Mouse (Mus musculus) regulatory T cell (primary cell): ENCODE results near the gene Ptms.

Experiments used
- in situ Hi-C: fragments of 300-600 bp; cut with MboI, MseI; formaldehyde crosslinking; loops from one replicate; pipeline ENCODE4 v1.15.1; 2025; ENCODE audit warnings: high pct_unique_total_duplicates

The Ptms gene

GRCm38 (mm10) chr6:124930231-124930630 lies 10.3 kb upstream of the Ptms start:
- in situ Hi-C loops = loop anchor here (5.0 kb wide), 1 partner anchor 38 kb away; no protein-coding TSS in a partner anchor

- in situ Hi-C loops = no loop called here
Measured at GRCm38 (mm10) chr6:124925941-124926340, 6.0 kb upstream of the Ptms start.

GRCm38 (mm10) chr6:124925173-124925793 lies 5.4 kb upstream of the Ptms start:
- in situ Hi-C loops = no loop called here

- in situ Hi-C loops = no loop called here
Measured at GRCm38 (mm10) chr6:124921539-124921938, 1.6 kb upstream of the Ptms start.

- in situ Hi-C loops = no loop called here
Measured at GRCm38 (mm10) chr6:124920318-124921085, 599 bp upstream of the Ptms start.

- in situ Hi-C loops = loop anchor here (10.0 kb wide), 1 partner anchor 506 kb away; no protein-coding TSS in a partner anchor
Measured at GRCm38 (mm10) chr6:124918890-124919627, 844 bp downstream of the Ptms start.

GRCm38 (mm10) chr6:124918331-124918690 lies 1.6 kb downstream of the Ptms start:
- in situ Hi-C loops = loop anchor here (10.0 kb wide), 1 partner anchor 506 kb away; no protein-coding TSS in a partner anchor

- in situ Hi-C loops = loop anchor here (10.0 kb wide), 1 partner anchor 507 kb away; no protein-coding TSS in a partner anchor
Measured at GRCm38 (mm10) chr6:124917518-124918330, 2.2 kb downstream of the Ptms start.

GRCm38 (mm10) chr6:124916695-124917517 lies 3.0 kb downstream of the Ptms start:
- in situ Hi-C loops = loop anchor here (10.0 kb wide), 1 partner anchor 508 kb away; no protein-coding TSS in a partner anchor

GRCm38 (mm10) chr6:124915942-124916694 lies 3.8 kb downstream of the Ptms start:
- in situ Hi-C loops = loop anchor here (10.0 kb wide), 1 partner anchor 509 kb away; no protein-coding TSS in a partner anchor

GRCm38 (mm10) chr6:124915160-124915941 lies 4.6 kb downstream of the Ptms start:
- in situ Hi-C loops = loop anchor here (10.0 kb wide), 1 partner anchor 509 kb away; no protein-coding TSS in a partner anchor

- in situ Hi-C loops = loop anchor here (10.0 kb wide), 1 partner anchor 510 kb away; no protein-coding TSS in a partner anchor
Measured at GRCm38 (mm10) chr6:124914511-124914910, 5.4 kb downstream of the Ptms start.

- in situ Hi-C loops = loop anchor here (10.0 kb wide), 1 partner anchor 511 kb away; no protein-coding TSS in a partner anchor
Measured at GRCm38 (mm10) chr6:124913721-124914285, 6.1 kb downstream of the Ptms start.

GRCm38 (mm10) chr6:124913214-124913613 lies 6.7 kb downstream of the Ptms start:
- in situ Hi-C loops = loop anchor here (10.0 kb wide), 1 partner anchor 512 kb away; no protein-coding TSS in a partner anchor

- in situ Hi-C loops = loop anchor here (10.0 kb wide), 1 partner anchor 513 kb away; no protein-coding TSS in a partner anchor
Measured at GRCm38 (mm10) chr6:124911533-124912218, 8.2 kb downstream of the Ptms start, which contains the start of gene Lag3. TSS of gene Lag3 (minus strand) at chr6:124911705.

- in situ Hi-C loops = loop anchor here (10.0 kb wide), 1 partner anchor 515 kb away; no protein-coding TSS in a partner anchor
Measured at GRCm38 (mm10) chr6:124910032-124910431, 9.9 kb downstream of the Ptms start.

- in situ Hi-C loops = no loop called here
Measured at GRCm38 (mm10) chr6:124907767-124908166, 12.1 kb downstream of the Ptms start.
